Mouse (Mus musculus): ENCODE measurements around the gene Pcgf2. TPM values are rescaled to one million over a fixed set of nuclear protein-coding genes. Genes with fewer than 3 reads are reported as not detected.

Gene Pcgf2
- polyA plus RNA-seq, 1 experiment from 2014 or later: 11.9 TPM

GRCm38 (mm10) chr11:97697891-97698529 is 2.3 kb downstream of the Pcgf2 start:
- Histone ChIP-seq H3K9ac (ENCODE audit: low read depth, low read length) (peak overlapping the region; percentile 89), H3K27me3 (replicated peaks; ENCODE audit: control insufficient read depth, insufficient read depth, low read length) (no peaks in the 10 kb centered on the region), H3K4me3 (ENCODE audit: low read length) (peak overlapping the region; percentile 84), H3K27ac (ENCODE audit: low read length) (peak overlapping the region; percentile 100), H3K36me3 (ENCODE audit: control insufficient read depth, insufficient read depth, low read length) (no peaks in the 10 kb centered on the region), H3K4me2 (ENCODE audit: low read depth, low read length) (peak overlapping the region; percentile 84), H3K4me1 (ENCODE audit: control insufficient read depth, insufficient read depth, low read length) (peaks cover 62% of the 10 kb centered on the region), H3K9me3 (ENCODE audit: control insufficient read depth, low read length) (no peaks in the 10 kb centered on the region)
- WGBS: 2% methylated on average over 14 of the region's 14 CpGs
- no peak for ATAC-seq

DNA sequence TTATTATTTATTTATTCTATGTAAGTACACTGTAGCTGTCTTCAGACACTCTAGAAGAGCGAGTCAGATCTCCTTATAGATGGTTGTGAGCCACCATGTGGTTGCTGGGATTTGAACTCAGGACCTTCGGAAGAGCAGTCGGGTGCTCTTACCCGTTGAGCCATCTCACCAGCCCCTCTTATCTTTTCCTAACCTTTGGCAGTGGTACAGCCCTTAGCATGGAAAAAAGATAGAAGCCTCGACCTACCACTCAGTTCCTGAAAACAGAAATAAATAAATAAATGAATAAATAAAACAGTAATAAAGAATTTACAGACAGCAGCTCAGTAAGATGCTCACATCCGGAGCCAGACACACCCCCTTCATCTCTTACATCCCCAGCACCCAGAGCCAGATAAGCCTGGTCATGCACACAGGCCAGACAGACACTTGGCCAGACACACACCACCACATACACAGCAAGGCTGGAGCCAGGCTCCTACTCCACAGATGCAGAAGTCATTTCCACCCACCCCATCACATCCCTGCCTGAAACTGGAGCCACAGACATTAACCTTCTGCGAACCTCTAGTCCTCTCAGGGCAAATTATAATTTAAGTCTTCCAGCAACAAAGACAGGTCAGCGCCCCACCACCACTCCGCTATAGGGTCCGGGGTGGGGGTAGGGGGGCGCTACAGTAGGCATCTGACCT is 3.0 kb downstream of the Pcgf2 start:
- H3K27ac ChIP-seq (ENCODE audit: low read length): peak overlapping the region; percentile 100
- H3K4me1 ChIP-seq (ENCODE audit: control insufficient read depth, insufficient read depth, low read length): peaks cover 62% of the 10 kb centered on the region

DNA sequence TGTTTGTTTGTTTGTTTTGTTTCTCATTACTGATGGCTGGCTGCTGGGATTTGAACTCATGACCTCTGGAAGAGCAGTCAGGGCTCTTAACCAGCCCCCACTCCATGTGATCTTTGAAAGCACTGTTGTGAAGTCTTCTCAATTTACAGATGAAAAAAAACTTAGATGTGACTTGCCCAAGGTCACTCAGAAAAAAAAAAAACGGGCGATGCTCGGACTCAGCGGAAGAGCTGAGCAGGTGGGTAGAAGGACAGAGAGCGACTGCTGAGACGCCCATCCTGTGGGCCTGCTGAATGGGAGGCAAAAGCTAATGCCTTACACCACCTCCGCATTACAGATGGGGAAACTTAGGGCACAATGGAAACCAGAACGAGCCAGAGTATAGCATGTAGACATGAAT is 3.6 kb downstream of the Pcgf2 start:
- Histone ChIP-seq H3K4me2 (ENCODE audit: low read depth, low read length) (no peak overlapping the region), H3K9me3 (ENCODE audit: control insufficient read depth, low read length) (no peaks in the 10 kb centered on the region), H3K27ac (ENCODE audit: low read length) (no peak overlapping the region), H3K27me3 (replicated peaks; ENCODE audit: control insufficient read depth, insufficient read depth, low read length) (no peaks in the 10 kb centered on the region), H3K4me1 (ENCODE audit: control insufficient read depth, insufficient read depth, low read length) (peaks cover 57% of the 10 kb centered on the region), H3K4me3 (ENCODE audit: low read length) (no peak overlapping the region), H3K36me3 (ENCODE audit: control insufficient read depth, insufficient read depth, low read length) (peaks cover 3% of the 10 kb centered on the region), H3K9ac (ENCODE audit: low read depth, low read length) (no peak overlapping the region)
- no peak for ATAC-seq
- WGBS: 71% methylated on average over 8 of the region's 8 CpGs

More for the DNA sequence above, 3.0 kb downstream of the Pcgf2 start:
- no peaks in the 10 kb centered on the region for H3K9me3 ChIP-seq (ENCODE audit: control insufficient read depth, low read length)
- peak overlapping the region; percentile 84 for H3K4me3 ChIP-seq (ENCODE audit: low read length)
- no peaks in the 10 kb centered on the region for H3K27me3 ChIP-seq (replicated peaks; ENCODE audit: control insufficient read depth, insufficient read depth, low read length)
- 41% methylated on average over 11 of the region's 11 CpGs for WGBS
- H3K9ac ChIP-seq (ENCODE audit: low read depth, low read length): peak overlapping the region; percentile 89
- peaks cover 2% of the 10 kb centered on the region; the same call in 1 of the 2 replicates for H3K36me3 ChIP-seq (ENCODE audit: control insufficient read depth, insufficient read depth, low read length)
- ATAC-seq: no peak
- peak overlapping the region; percentile 84 for H3K4me2 ChIP-seq (ENCODE audit: low read depth, low read length)

DNA sequence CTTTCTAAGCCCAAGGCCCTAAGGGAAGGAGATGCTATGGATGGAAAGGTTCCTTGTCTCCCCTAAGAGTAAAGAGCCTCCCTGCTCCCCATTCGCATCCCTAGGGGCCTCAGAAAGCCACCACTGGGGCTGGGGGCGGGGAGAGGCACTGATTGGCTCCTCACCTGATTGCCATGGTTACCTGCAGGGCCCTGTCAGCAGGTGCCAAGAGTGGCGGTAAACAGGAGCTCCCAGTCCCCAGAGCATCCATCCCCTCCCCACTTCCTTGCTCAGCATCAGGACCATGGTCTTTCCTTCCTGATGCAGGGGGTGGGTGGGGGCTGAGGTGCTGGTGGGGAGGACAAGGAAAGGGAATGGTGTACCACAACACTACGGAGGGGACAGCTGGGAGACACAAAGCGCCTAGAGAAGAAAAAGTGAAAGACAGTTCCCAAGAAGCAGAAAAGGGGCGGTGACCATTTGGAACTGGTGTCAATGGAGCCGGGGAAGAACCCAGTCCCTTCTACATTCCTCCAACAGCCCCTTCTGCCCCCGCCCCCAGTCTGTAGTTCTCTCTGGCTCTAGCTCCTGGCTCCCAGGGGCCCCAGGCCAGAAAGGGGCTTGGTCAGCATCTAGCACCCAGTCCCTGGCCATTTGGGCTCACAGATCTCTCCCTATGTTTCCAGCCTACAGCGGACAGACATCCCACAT is 4.4 kb downstream of the Pcgf2 start:
- 43% methylated on average over 9 of the region's 9 CpGs for WGBS
- Histone ChIP-seq H3K9me3 (ENCODE audit: control insufficient read depth, low read length) (no peaks in the 10 kb centered on the region), H3K4me1 (ENCODE audit: control insufficient read depth, insufficient read depth, low read length) (peaks cover 49% of the 10 kb centered on the region), H3K36me3 (ENCODE audit: control insufficient read depth, insufficient read depth, low read length) (peaks cover 10% of the 10 kb centered on the region), H3K27ac (ENCODE audit: low read length) (peak overlapping the region; percentile 88), H3K4me2 (ENCODE audit: low read depth, low read length) (peak overlapping the region; percentile 37), H3K9ac (ENCODE audit: low read depth, low read length) (peak overlapping the region; percentile 30), H3K27me3 (replicated peaks; ENCODE audit: control insufficient read depth, insufficient read depth, low read length) (no peaks in the 10 kb centered on the region), H3K4me3 (ENCODE audit: low read length) (peak overlapping the region; percentile 15; the same call in 1 of the 2 replicates)
- ATAC-seq: no peak

DNA sequence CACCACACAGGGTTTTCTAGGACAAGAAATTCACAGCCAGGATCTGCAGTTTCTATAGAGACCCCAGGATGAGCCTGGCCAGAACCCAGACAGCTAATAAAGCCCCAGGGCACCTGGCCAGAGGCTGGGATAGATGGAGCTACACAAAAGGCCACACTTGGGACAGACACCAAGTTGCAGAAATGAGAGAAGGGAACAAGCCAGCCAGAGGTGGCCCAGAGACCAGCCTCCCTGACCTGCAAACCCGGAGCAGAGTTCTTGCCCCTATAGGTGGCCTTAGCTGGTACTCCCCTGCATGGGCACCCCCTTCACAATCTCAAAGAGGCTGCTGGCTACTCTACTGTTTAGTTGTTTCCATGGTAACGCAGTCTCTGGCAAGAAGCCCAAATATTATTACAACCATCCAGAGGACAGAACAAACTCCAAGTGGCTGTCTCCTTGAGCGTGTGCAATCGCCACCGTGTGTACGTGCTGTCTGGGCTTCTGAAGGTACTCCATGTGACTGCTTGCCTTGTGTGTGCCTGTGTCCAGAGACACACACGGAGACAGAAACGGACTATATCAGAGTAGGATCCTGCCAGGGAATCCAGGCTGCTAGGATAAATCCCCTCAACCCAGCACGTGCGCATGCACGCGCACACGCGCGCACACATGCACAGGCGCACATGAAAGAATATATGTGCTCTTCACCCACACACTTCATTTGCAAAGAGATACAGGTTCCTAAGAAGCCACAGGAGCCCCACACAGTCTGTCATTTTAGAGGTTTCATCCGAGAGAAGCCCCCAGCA is 5.2 kb downstream of the Pcgf2 start:
- peaks cover 49% of the 10 kb centered on the region for H3K4me1 ChIP-seq (ENCODE audit: control insufficient read depth, insufficient read depth, low read length)
- H3K9me3 ChIP-seq (ENCODE audit: control insufficient read depth, low read length): no peaks in the 10 kb centered on the region
- H3K4me3 ChIP-seq (ENCODE audit: low read length): peak overlapping the region; percentile 15
- ATAC-seq: peak; percentile 67
- peaks cover 17% of the 10 kb centered on the region for H3K36me3 ChIP-seq (ENCODE audit: control insufficient read depth, insufficient read depth, low read length)
- 44% methylated on average over 17 of the region's 17 CpGs for WGBS
- H3K27ac ChIP-seq (ENCODE audit: low read length): peak overlapping the region; percentile 88
- no peaks in the 10 kb centered on the region for H3K27me3 ChIP-seq (replicated peaks; ENCODE audit: control insufficient read depth, insufficient read depth, low read length)
- H3K9ac ChIP-seq (ENCODE audit: low read depth, low read length): peak overlapping the region; percentile 30
- peak overlapping the region; percentile 37 for H3K4me2 ChIP-seq (ENCODE audit: low read depth, low read length)

DNA sequence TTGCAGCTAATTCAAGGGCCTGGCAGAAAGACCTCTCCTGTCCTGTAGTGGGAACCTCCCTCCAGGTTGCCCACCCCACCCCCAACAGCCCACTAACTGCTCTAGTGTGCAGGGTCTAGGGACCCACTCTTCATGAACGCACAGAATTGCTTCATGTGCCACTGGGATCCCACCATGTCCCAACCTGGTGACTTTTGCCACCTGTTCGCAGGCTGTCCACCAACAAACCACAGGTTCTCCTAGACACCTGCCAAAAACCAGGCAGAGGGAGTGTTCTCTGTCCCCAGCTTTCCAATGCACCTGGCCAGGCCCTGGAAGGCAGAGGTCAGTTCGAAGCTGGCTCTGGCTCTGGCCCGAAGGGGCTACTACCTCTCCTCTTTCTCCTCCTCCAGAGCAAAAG is 5.9 kb downstream of the Pcgf2 start:
- peak overlapping the region; percentile 30; the same call in 1 of the 2 replicates for H3K9ac ChIP-seq (ENCODE audit: low read depth, low read length)
- peaks cover 49% of the 10 kb centered on the region for H3K4me1 ChIP-seq (ENCODE audit: control insufficient read depth, insufficient read depth, low read length)
- H3K36me3 ChIP-seq (ENCODE audit: control insufficient read depth, insufficient read depth, low read length): peaks cover 17% of the 10 kb centered on the region
- 70% methylated on average over 4 of the region's 4 CpGs for WGBS
- H3K9me3 ChIP-seq (ENCODE audit: control insufficient read depth, low read length): no peaks in the 10 kb centered on the region
- H3K4me2 ChIP-seq (ENCODE audit: low read depth, low read length): no peak overlapping the region
- no peaks in the 10 kb centered on the region for H3K27me3 ChIP-seq (replicated peaks; ENCODE audit: control insufficient read depth, insufficient read depth, low read length)
- no peak for ATAC-seq
- H3K27ac ChIP-seq (ENCODE audit: low read length): peak overlapping the region; percentile 88; the same call in 1 of the 2 replicates
- no peak overlapping the region for H3K4me3 ChIP-seq (ENCODE audit: low read length)

DNA sequence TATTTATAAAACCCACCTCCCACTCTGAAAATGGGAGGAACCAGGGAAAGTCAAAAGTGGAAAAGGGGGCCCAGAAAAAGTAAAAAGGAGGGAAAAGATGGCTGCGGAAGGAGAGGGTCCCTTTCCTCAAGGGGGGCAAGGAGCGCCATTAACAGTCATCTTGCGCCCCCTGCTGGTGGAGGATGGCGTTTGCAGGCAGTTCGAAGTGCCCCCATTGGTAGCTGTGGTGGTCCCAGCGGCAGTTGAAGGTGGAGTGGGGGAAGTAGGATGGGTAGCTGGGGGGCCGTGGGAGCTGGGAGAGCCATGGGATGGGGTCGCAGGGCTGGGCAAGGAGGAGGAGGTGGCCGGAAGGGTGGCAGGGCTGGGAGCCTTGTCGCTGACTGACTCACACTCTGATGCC is 10.4 kb downstream of the Pcgf2 start:
- ATAC-seq: no peak
- Histone ChIP-seq H3K27me3 (replicated peaks; ENCODE audit: control insufficient read depth, insufficient read depth, low read length) (no peaks in the 10 kb centered on the region), H3K4me1 (ENCODE audit: control insufficient read depth, insufficient read depth, low read length) (peaks cover 31% of the 10 kb centered on the region), H3K4me2 (ENCODE audit: low read depth, low read length) (no peak overlapping the region), H3K36me3 (ENCODE audit: control insufficient read depth, insufficient read depth, low read length) (peaks cover 17% of the 10 kb centered on the region), H3K9me3 (ENCODE audit: control insufficient read depth, low read length) (no peaks in the 10 kb centered on the region), H3K9ac (ENCODE audit: low read depth, low read length) (no peak overlapping the region), H3K27ac (ENCODE audit: low read length) (no peak overlapping the region), H3K4me3 (ENCODE audit: low read length) (no peak overlapping the region)
- 33% methylated on average over 10 of the region's 10 CpGs for WGBS

- Histone ChIP-seq H3K9ac (ENCODE audit: low read depth, low read length) (peak overlapping the region; percentile 54; the same call in 1 of the 2 replicates), H3K27ac (ENCODE audit: low read length) (peak overlapping the region; percentile 62; the same call in 1 of the 2 replicates)
- 0 out of 2 replicates have a peak, but pooled peaks have one; percentile 10 for ATAC-seq
These were observed 13.2 kb downstream of the Pcgf2 start for GRCm38 (mm10) chr11:97687061-97687460.

More at GRCm38 (mm10) chr11:97687061-97687460, 13.2 kb downstream of the Pcgf2 start:
- Histone ChIP-seq H3K9me3 (ENCODE audit: control insufficient read depth, low read length) (no peaks in the 10 kb centered on the region), H3K4me1 (ENCODE audit: control insufficient read depth, insufficient read depth, low read length) (peaks cover 18% of the 10 kb centered on the region), H3K4me2 (ENCODE audit: low read depth, low read length) (peak overlapping the region; percentile 50), H3K36me3 (ENCODE audit: control insufficient read depth, insufficient read depth, low read length) (peaks cover 15% of the 10 kb centered on the region), H3K4me3 (ENCODE audit: low read length) (peak overlapping the region; percentile 34), H3K27me3 (replicated peaks; ENCODE audit: control insufficient read depth, insufficient read depth, low read length) (no peaks in the 10 kb centered on the region)
- 64% methylated on average over 3 of the region's 3 CpGs for WGBS

Data from intestine, embryonic 16.5 days (tissue).